Mouse (Mus musculus) MEL (cell line): Measurements from ENCODE around the gene Tk2. TPM values are rescaled to one million over a fixed set of nuclear protein-coding genes. Genes with fewer than 3 reads are reported as not detected.

Source experiments
- DNase-seq: peaks from one replicate; pipeline ENCODE4 v3.0.0; 2011; ENCODE audit warnings: low read depth, low spot score
- H3K27ac ChIP-seq: 2 replicates; pipeline ENCODE4 v1.5.1; 2012; ENCODE audit warnings: low read depth, mild to moderate bottlenecking, control low read depth, low read length, moderate library complexity; ENCODE audit not compliant: control insufficient read depth
- H3K27me3 ChIP-seq, 2 experiments: fragments of 150-350 bp in 1 of 2; sonication (generic) in 1 of 2; 2 replicates each; pipeline ENCODE4 v1.6.1; 2012; ENCODE audit warnings: low read length in 2 of 2, mild to moderate bottlenecking in 2 of 2, improper control_type of control experiment in 1 of 2, moderate library complexity in 1 of 2; ENCODE audit not compliant: insufficient read depth in 2 of 2, control insufficient read depth in 1 of 2
- H3K36me3 ChIP-seq, 2 experiments: 2 replicates each; pipeline ENCODE4 v1.6.1; 2012 to 2014; ENCODE audit warnings: low read length in 2 of 2, improper control_type of control experiment in 1 of 2, inconsistent platforms in 1 of 2, mild to moderate bottlenecking in 1 of 2; ENCODE audit not compliant: insufficient read depth in 2 of 2, control insufficient read depth in 1 of 2
- H3K4me1 ChIP-seq, 2 experiments: fragments of 150-350 bp in 1 of 2; sonication (generic) in 1 of 2; 2 replicates each; pipeline ENCODE4 v1.6.1; 2012; ENCODE audit warnings: low read length in 2 of 2, improper control_type of control experiment in 1 of 2, mild to moderate bottlenecking in 1 of 2; ENCODE audit not compliant: insufficient read depth in 2 of 2, control insufficient read depth in 1 of 2
- H3K4me3 ChIP-seq, 2 experiments: fragments of 150-350 bp in 1 of 2; sonication (generic) in 1 of 2; 2 replicates each; pipeline ENCODE4 v1.5.1; 2012; ENCODE audit warnings: low read depth in 2 of 2, low read length in 2 of 2, mild to moderate bottlenecking in 2 of 2, moderate library complexity in 2 of 2, control low read depth in 1 of 2, improper control_type of control experiment in 1 of 2; ENCODE audit not compliant: control insufficient read depth in 1 of 2, insufficient read depth in 1 of 2
- H3K79me2 ChIP-seq: 2 replicates; pipeline ENCODE4 v1.6.1; 2012; ENCODE audit warnings: mild to moderate bottlenecking, low read length, moderate library complexity; ENCODE audit not compliant: control insufficient read depth, poor library complexity, insufficient read depth
- H3K9ac ChIP-seq: 2 replicates; pipeline ENCODE4 v1.6.1; 2012; ENCODE audit warnings: low read depth, mild to moderate bottlenecking, control low read depth, low read length, moderate library complexity; ENCODE audit not compliant: control insufficient read depth, poor library complexity, severe bottlenecking
- H3K9me3 ChIP-seq: fragments of 150-350 bp; sonication (generic); replicated peaks from 2 replicates; pipeline ENCODE4 v1.6.1; 2012; ENCODE audit warnings: mild to moderate bottlenecking, low read length, improper control_type of control experiment, moderate library complexity; ENCODE audit not compliant: insufficient read depth
- BHLHE40 ChIP-seq: IDR thresholded peaks from 2 replicates; pipeline ENCODE4 v1.6.1; 2012; ENCODE audit warnings: low read depth, mild to moderate bottlenecking, inconsistent platforms, low read length, improper control_type of control experiment, borderline replicate concordance
- CHD2 ChIP-seq: IDR thresholded peaks from 2 replicates; pipeline ENCODE4 v1.6.1; 2011; ENCODE audit warnings: low read length, improper control_type of control experiment
- ELF1 ChIP-seq: IDR thresholded peaks from 2 replicates; pipeline ENCODE4 v1.6.1; 2014; ENCODE audit warnings: low read depth, mild to moderate bottlenecking, inconsistent platforms, low read length, improper control_type of control experiment, moderate library complexity
- ETS1 ChIP-seq: IDR thresholded peaks from 2 replicates; pipeline ENCODE4 v1.6.1; 2012; ENCODE audit warnings: low read depth, mild to moderate bottlenecking, inconsistent platforms, low read length, improper control_type of control experiment, moderate library complexity
- GABPA ChIP-seq: IDR thresholded peaks from 2 replicates; pipeline ENCODE4 v1.6.1; 2012; ENCODE audit warnings: low read depth, mild to moderate bottlenecking, inconsistent platforms, low read length, improper control_type of control experiment, moderate library complexity
- GATA1 ChIP-seq: IDR thresholded peaks from 2 replicates; pipeline ENCODE4 v1.6.1; 2011; ENCODE audit warnings: low read depth, low read length, improper control_type of control experiment
- JUND ChIP-seq: IDR thresholded peaks from 2 replicates; pipeline ENCODE4 v1.6.1; 2011; ENCODE audit warnings: low read depth, mild to moderate bottlenecking, improper control_type of control experiment, low read length
- KAT2A ChIP-seq: conservative IDR thresholded peaks from 2 replicates; pipeline ENCODE4 v1.6.1; 2012; ENCODE audit warnings: low read depth, low read length, improper control_type of control experiment, inconsistent platforms
- MEF2A ChIP-seq: IDR thresholded peaks from 2 replicates; pipeline ENCODE4 v1.6.1; 2014; ENCODE audit warnings: low read depth, mild to moderate bottlenecking, inconsistent platforms, low read length, improper control_type of control experiment; ENCODE audit not compliant: poor library complexity, insufficient replicate concordance, severe bottlenecking; ENCODE audit errors: extremely low read depth
- MXI1 ChIP-seq: IDR thresholded peaks from 2 replicates; pipeline ENCODE4 v1.6.1; 2011; ENCODE audit warnings: mild to moderate bottlenecking, low read depth, low read length, improper control_type of control experiment
- MYB ChIP-seq: IDR thresholded peaks from 2 replicates; pipeline ENCODE4 v1.6.1; 2011; ENCODE audit warnings: mild to moderate bottlenecking, low read depth, low read length, improper control_type of control experiment
- MYC ChIP-seq: IDR thresholded peaks from 2 replicates; pipeline ENCODE4 v1.6.1; 2011; ENCODE audit warnings: low read depth, mild to moderate bottlenecking, low read length, improper control_type of control experiment, moderate library complexity
- NELFE ChIP-seq: IDR thresholded peaks from 2 replicates; pipeline ENCODE4 v1.6.1; 2011; ENCODE audit warnings: low read depth, low read length, improper control_type of control experiment
- NRF1 ChIP-seq: IDR thresholded peaks from 2 replicates; pipeline ENCODE4 v1.6.1; 2014; ENCODE audit warnings: low read depth, mild to moderate bottlenecking, inconsistent platforms, low read length, improper control_type of control experiment, moderate library complexity; ENCODE audit not compliant: poor library complexity, insufficient read depth, severe bottlenecking
- POLR2A ChIP-seq, 2 experiments: IDR thresholded peaks; 2 replicates each; pipeline ENCODE4 v1.6.1; 2011 to 2012; ENCODE audit warnings: low read length in 2 of 2, mild to moderate bottlenecking in 2 of 2, control low read depth in 1 of 2, improper control_type of control experiment in 1 of 2, low read depth in 1 of 2, moderate library complexity in 1 of 2; ENCODE audit not compliant: control insufficient read depth in 1 of 2, insufficient read depth in 1 of 2, poor library complexity in 1 of 2
- RCOR1 ChIP-seq: IDR thresholded peaks from 2 replicates; pipeline ENCODE4 v1.6.1; 2012; ENCODE audit warnings: low read depth, mild to moderate bottlenecking, inconsistent platforms, low read length, improper control_type of control experiment
- SIN3A ChIP-seq: IDR thresholded peaks from 2 replicates; pipeline ENCODE4 v1.6.1; 2012; ENCODE audit warnings: low read length, improper control_type of control experiment, inconsistent platforms
- TAL1 ChIP-seq: IDR thresholded peaks from 2 replicates; pipeline ENCODE4 v1.6.1; 2012; ENCODE audit warnings: mild to moderate bottlenecking, inconsistent platforms, low read length, moderate library complexity, mixed read lengths
- TCF12 ChIP-seq: IDR thresholded peaks from 2 replicates; pipeline ENCODE4 v1.6.1; 2014; ENCODE audit warnings: low read depth, mild to moderate bottlenecking, inconsistent platforms, low read length, improper control_type of control experiment, moderate library complexity
- USF1 ChIP-seq: IDR thresholded peaks from 2 replicates; pipeline ENCODE4 v1.6.1; 2014; ENCODE audit warnings: low read depth, mild to moderate bottlenecking, inconsistent platforms, low read length, improper control_type of control experiment, moderate library complexity
- ZC3H11A ChIP-seq: IDR thresholded peaks from 2 replicates; pipeline ENCODE4 v1.6.1; 2012; ENCODE audit warnings: low read depth, mild to moderate bottlenecking, inconsistent platforms, low read length, improper control_type of control experiment
- ZNF384 ChIP-seq: IDR thresholded peaks from 2 replicates; pipeline ENCODE4 v1.6.1; 2012; ENCODE audit warnings: low read depth, mild to moderate bottlenecking, inconsistent platforms, low read length, improper control_type of control experiment
- polyA plus RNA-seq, 2 experiments: library from polyadenylated mRNA; stranded (reverse) in 1 of 2; unstranded in 1 of 2; fragments of >175 nt in 1 of 2; fragments of >200 nt in 1 of 2; gene quantifications; 2 replicates each; pipeline versions ENCODE4 v1.2.1 to v1.2.4; 2012; ENCODE audit warnings: low replicate concordance in 2 of 2, low read depth in 1 of 2; ENCODE audit not compliant: insufficient read length in 2 of 2, insufficient read depth in 1 of 2, missing spikeins in 1 of 2
- total RNA-seq: library from RNA; depleted of rRNA; stranded (reverse); fragments of 300-350 nt; gene quantifications from 2 replicates; pipeline ENCODE4 v1.2.3, GENCODE M21; 2012

Gene Tk2
- total and polyA plus RNA-seq, 3 experiments: 18.6 to 26.8 TPM; not detected in 1

- TF ChIP-seq JUND (0 out of 2 replicates have a peak, but pooled peaks have one; percentile 37), KAT2A (no peak), ETS1 (no peak), ELF1 (0 out of 2 replicates have a peak, but pooled peaks have one; percentile 11), TAL1 (no peak), NELFE (peak; percentile 35; the same call in 1 of the 2 replicates), RCOR1 (no peak), MYB (0 out of 2 replicates have a peak, but pooled peaks have one; percentile 15), MEF2A (no peak), CHD2 (no peak), MYC (peak; percentile 38; the same call in 1 of the 2 replicates)
Measured at GRCm38 (mm10) chr8:104249442-104249996, 1.2 kb upstream of the Tk2 start (continued).

GRCm38 (mm10) chr8:104247908-104248275 is 466 bp downstream of the Tk2 start:
- H3K4me1 ChIP-seq: peaks cover 8 to 31% of the 10 kb centered on the region in 2 experiments
- H3K79me2 ChIP-seq: peaks cover 7% of the 10 kb centered on the region
- DNase-seq: peak; percentile 61
- no peak for TF ChIP-seq ZNF384
- peak; percentile 51 for TF ChIP-seq MXI1
- 0 out of 2 replicates have a peak, but pooled peaks have one; percentile 2 for TF ChIP-seq TCF12
- no peak for TF ChIP-seq RCOR1
- no peak for TF ChIP-seq POLR2A (IDR thresholded peaks at IDR 0.05; ENCODE audit: control insufficient read depth in 1 of 2, insufficient read depth in 1 of 2, low read depth in 1 of 2, low read length in 2 of 2, poor library complexity in 1 of 2)
- no peak for TF ChIP-seq GABPA
- TF ChIP-seq SIN3A: no peak
- TF ChIP-seq BHLHE40: no peak
- TF ChIP-seq NRF1: no peak
- TF ChIP-seq ELF1: no peak
- no peak for TF ChIP-seq GATA1
- TF ChIP-seq ZC3H11A: no peak
- no peak for TF ChIP-seq USF1
- TF ChIP-seq, all 39 proteins: peak for 2
- peaks cover 0 to 17% of the 10 kb centered on the region in 2 experiments; a peak in 2 of 4 replicates for H3K36me3 ChIP-seq
- no peaks in the 10 kb centered on the region for H3K9me3 ChIP-seq
- peak overlapping the region; percentile 74 for H3K27ac ChIP-seq
- no peaks in the 10 kb centered on the region for H3K27me3 ChIP-seq
- peak overlapping the region; percentile 90 to 94 for H3K4me3 ChIP-seq
- H3K9ac ChIP-seq: peak overlapping the region; percentile 91
